Mouse (Mus musculus) C2C12 (cell line): ENCODE measurements around the gene Adamts9. TPM values are rescaled to one million over a fixed set of nuclear protein-coding genes. Genes with fewer than 3 reads are reported as not detected.

Experiments
- H3K27me3 ChIP-seq: one replicate; pipeline ENCODE4 v1.6.1; 2011; ENCODE audit not compliant: control insufficient read depth, insufficient read depth, insufficient read length
- H3K36me3 ChIP-seq: one replicate; pipeline ENCODE4 v1.6.1; 2011; ENCODE audit not compliant: control insufficient read depth, insufficient read depth
- H3K4me3 ChIP-seq: one replicate; pipeline ENCODE4 v1.5.1; 2011; ENCODE audit warnings: mild to moderate bottlenecking, control low read depth; ENCODE audit not compliant: poor library complexity, insufficient read depth, severe bottlenecking
- H3K79me2 ChIP-seq: one replicate; pipeline ENCODE4 v1.6.1; 2011; ENCODE audit not compliant: control insufficient read depth, insufficient read depth
- H3K79me3 ChIP-seq: one replicate; pipeline ENCODE4 v1.6.1; 2011; ENCODE audit warnings: low read depth, control low read depth
- H3ac ChIP-seq: one replicate; pipeline ENCODE3; 2011; ENCODE audit warnings: low read depth; ENCODE audit not compliant: control insufficient read depth, insufficient read length
- CEBPB ChIP-seq: IDR thresholded peaks from one replicate; pipeline ENCODE4 v1.6.1; 2011; ENCODE audit warnings: low read depth, mild to moderate bottlenecking, control low read depth, moderate library complexity
- CTCF ChIP-seq: IDR thresholded peaks from one replicate; pipeline ENCODE4 v1.5.1; 2011; ENCODE audit not compliant: control insufficient read depth, insufficient read depth, insufficient read length
- FOSL1 ChIP-seq: IDR thresholded peaks from one replicate; pipeline ENCODE4 v1.8.0; 2011; ENCODE audit warnings: mild to moderate bottlenecking, low read length; ENCODE audit not compliant: poor library complexity, insufficient read depth, severe bottlenecking
- MAX ChIP-seq: IDR thresholded peaks from one replicate; pipeline ENCODE4 v1.6.1; 2011; ENCODE audit warnings: mild to moderate bottlenecking, control low read depth
- MYOD1 ChIP-seq: IDR thresholded peaks from one replicate; pipeline ENCODE4 v1.6.1; 2011; ENCODE audit warnings: low read depth; ENCODE audit not compliant: control insufficient read depth, insufficient read length
- MYOG ChIP-seq: IDR thresholded peaks from one replicate; pipeline ENCODE4 v1.6.1; 2011; ENCODE audit not compliant: control insufficient read depth, insufficient read length; ENCODE audit errors: extremely low read depth
- USF1 ChIP-seq: IDR thresholded peaks from one replicate; pipeline ENCODE4 v1.6.1; 2011; ENCODE audit warnings: low read depth, mild to moderate bottlenecking, control low read depth, moderate library complexity
- polyA plus RNA-seq: library from polyadenylated mRNA; unstranded; fragments of >200 nt; fragmentation: generic; extraction: Trizol; gene quantifications from one replicate; pipeline ENCODE4 v1.2.1, GENCODE M21; 2012; ENCODE audit warnings: missing spikeins

Adamts9 gene
- polyA plus RNA-seq, 1 experiment: 0.04 TPM

DNA sequence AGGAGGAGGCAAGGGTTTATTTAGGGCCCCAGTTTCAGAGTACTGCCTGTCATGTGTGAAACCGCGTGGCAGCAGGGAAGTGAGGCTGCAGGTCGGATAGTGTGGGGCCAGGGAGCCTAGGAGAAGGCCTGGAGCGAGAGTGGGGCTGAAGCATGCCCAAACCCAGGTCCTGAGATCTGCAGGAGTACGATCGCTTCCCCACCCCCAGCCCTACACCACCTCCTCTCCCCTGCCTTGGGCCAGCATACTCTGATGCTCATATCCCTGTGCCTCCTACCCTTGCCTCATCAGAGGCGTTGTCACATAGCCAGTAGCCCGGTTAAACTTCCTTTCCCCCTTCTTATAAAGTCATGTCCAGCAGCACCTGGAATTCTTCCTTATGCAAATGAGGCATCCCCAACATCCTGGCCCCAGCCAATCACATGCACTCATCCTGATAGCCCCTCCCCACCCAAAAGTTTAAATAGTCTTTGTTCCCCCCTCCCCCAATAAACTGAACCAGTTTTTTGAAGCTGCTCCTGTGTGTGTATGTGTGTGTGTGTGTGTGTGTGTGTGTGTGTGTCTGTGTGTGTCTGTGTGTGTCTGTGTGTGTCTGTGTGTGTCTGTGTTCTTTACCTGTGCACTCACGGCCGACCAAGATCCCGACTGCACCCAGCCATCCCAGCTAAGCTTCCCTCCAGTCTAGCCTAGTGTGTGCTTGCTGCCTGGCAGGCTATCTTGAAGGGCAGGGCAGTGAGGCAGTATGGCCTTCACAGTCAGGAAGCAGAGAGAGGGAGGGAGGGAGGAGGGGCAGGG lies 164.0 kb downstream of the Adamts9 start:
- Histone ChIP-seq H3K79me3 (no peaks in the 10 kb centered on the region), H3K27me3 (no peaks in the 10 kb centered on the region), H3K4me3 (no peak overlapping the region), H3ac (no peak overlapping the region), H3K79me2 (no peaks in the 10 kb centered on the region), H3K36me3 (no peaks in the 10 kb centered on the region)
- TF ChIP-seq FOSL1 (no peak), CEBPB (no peak), MAX (no peak), CTCF (no peak), USF1 (no peak), MYOG (no peak), MYOD1 (no peak)

DNA sequence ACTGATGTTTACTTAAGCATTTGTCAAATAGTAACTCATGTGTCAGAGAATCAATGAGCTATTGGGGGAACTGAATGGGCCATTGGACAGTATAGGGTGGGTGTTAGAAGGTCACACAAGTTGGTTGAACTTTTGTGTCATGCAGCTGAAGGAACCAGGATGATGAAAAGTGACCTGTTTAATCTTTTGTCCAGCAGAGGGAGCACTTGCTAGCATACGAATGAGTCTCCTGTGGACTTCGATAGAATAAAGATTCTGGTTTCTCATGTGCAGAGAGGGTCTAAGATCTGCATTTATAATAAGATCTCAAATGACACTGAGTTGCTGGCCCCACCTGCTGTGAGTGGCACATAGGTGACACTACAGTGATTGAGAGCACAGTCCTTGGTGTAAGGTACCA lies 166.9 kb downstream of the Adamts9 start:
- Histone ChIP-seq H3K27me3 (no peaks in the 10 kb centered on the region), H3K79me3 (no peaks in the 10 kb centered on the region), H3K79me2 (no peaks in the 10 kb centered on the region), H3K36me3 (no peaks in the 10 kb centered on the region), H3K4me3 (no peak overlapping the region), H3ac (no peak overlapping the region)
- no peak for TF ChIP-seq USF1
- no peak for TF ChIP-seq CTCF
- TF ChIP-seq CEBPB: no peak
- TF ChIP-seq MYOD1: no peak
- no peak for TF ChIP-seq FOSL1
- no peak for TF ChIP-seq MAX
- no peak for TF ChIP-seq MYOG

DNA sequence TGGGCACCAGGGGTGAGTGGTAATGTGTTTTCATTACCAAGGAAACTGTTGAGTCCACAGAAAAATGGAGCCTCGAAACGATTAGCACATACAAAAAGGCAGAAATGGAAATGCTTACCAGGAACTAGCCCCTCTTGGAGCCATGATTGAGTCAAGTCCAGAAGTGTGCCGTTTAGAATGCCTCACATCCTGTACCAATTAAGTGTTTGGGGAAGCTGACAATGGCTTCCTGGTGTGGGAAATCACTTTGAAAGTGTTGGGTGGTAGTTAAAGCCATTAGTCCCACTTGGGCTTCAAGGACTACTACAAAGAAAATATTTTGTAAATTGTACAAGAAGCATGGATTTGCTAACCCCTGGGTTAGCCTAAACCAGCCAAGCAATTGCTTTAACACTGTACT lies 180.9 kb downstream of the Adamts9 start:
- no peaks in the 10 kb centered on the region for H3K79me2 ChIP-seq
- H3K79me3 ChIP-seq: no peaks in the 10 kb centered on the region
- no peak overlapping the region for H3ac ChIP-seq
- H3K36me3 ChIP-seq: no peaks in the 10 kb centered on the region
- no peak for TF ChIP-seq CTCF
- no peak for TF ChIP-seq MYOG
- TF ChIP-seq CEBPB: no peak
- TF ChIP-seq MYOD1: no peak
- no peak overlapping the region for H3K4me3 ChIP-seq
- no peaks in the 10 kb centered on the region for H3K27me3 ChIP-seq

DNA sequence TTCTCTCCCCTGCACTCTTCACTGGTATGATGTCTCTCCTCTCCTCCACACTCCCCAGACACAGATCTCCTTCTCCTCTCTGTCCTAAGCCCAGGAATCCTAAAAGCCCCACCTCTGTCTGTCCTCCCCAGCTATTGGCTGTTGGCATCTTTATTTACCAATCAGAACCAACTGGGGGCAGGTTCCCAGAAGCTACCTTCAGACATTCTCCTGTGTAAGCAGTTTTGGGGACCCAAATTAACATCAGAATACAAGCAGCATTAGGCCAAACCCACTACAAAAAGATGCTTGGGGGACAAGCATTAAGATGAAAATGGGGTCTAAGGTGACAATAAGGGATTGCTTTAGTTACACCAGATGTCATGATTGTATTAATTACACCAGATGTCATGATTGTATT lies 183.7 kb downstream of the Adamts9 start:
- TF ChIP-seq MYOD1 (no peak), CEBPB (no peak), USF1 (no peak), MYOG (no peak), MAX (no peak), CTCF (no peak), FOSL1 (no peak)
- Histone ChIP-seq H3K27me3 (no peaks in the 10 kb centered on the region), H3K4me3 (no peak overlapping the region)

DNA sequence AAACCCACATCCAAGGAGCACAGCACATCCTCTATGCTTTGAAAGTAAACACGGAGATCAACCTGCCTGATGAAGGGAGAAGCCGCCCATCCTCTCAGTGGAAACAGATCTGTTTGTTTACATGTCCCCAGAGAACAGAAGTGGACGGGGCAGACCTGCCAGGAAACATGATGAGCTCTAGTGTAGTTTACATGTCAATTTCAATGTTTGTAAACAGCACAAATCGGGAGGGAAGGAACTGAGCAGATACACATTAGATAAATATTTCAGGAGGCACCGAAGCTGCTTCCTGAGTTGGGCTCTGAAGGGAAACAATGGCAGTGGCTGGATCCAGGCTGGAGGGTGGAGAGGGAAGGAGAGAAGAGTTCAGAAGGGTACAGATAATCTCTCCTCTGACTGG lies 187.5 kb downstream of the Adamts9 start:
- no peak overlapping the region for H3K4me3 ChIP-seq
- TF ChIP-seq CTCF (no peak), FOSL1 (no peak), USF1 (no peak), MYOG (no peak), MAX (no peak), MYOD1 (no peak), CEBPB (no peak)
- H3ac ChIP-seq: no peak overlapping the region
- no peaks in the 10 kb centered on the region for H3K79me3 ChIP-seq
- H3K79me2 ChIP-seq: no peaks in the 10 kb centered on the region
- H3K36me3 ChIP-seq: no peaks in the 10 kb centered on the region
- H3K27me3 ChIP-seq: no peaks in the 10 kb centered on the region

More for the DNA sequence above, 183.7 kb downstream of the Adamts9 start:
- Histone ChIP-seq H3K36me3 (no peaks in the 10 kb centered on the region), H3K79me3 (no peaks in the 10 kb centered on the region), H3K79me2 (no peaks in the 10 kb centered on the region), H3ac (no peak overlapping the region)

DNA sequence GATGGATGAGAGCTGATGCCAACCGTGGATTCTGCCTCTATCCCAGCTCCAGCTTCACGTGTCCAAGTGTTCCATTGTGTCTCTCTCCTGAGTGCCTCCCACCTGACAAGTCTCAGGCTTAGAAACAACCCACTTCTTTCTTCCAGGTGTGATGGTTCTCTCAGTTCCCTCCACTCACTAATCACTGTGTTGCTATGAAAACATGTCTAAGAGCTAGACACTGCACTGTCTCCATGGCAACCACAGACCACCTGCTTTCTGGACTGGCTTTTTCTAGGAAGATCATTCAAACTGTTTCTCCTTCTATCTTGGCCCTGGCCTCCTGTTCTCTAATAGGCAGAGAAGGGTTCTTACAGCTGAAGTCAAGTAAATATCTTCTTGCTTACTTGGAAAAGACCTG lies 190.6 kb downstream of the Adamts9 start:
- no peaks in the 10 kb centered on the region for H3K79me3 ChIP-seq
- H3ac ChIP-seq: no peak overlapping the region
- no peak overlapping the region for H3K4me3 ChIP-seq
- H3K27me3 ChIP-seq: no peaks in the 10 kb centered on the region
- no peaks in the 10 kb centered on the region for H3K36me3 ChIP-seq
- no peaks in the 10 kb centered on the region for H3K79me2 ChIP-seq
- TF ChIP-seq CTCF (no peak), CEBPB (no peak)
